Mouse (Mus musculus) layer of hippocampus, postnatal 14 days (tissue): ENCODE data around the gene Acmsd. TPM values are rescaled to one million over a fixed set of nuclear protein-coding genes. Genes with fewer than 3 reads are reported as not detected.

Experiments
- DNase-seq, 2 experiments: peaks; one replicate each; pipeline ENCODE4 v3.0.0; 2021 to 2022; ENCODE audit warnings: low spot score in 2 of 2, mixed read lengths in 1 of 2
- total RNA-seq, 2 experiments: library from RNA; stranded (reverse); gene quantifications; 2 replicates each; pipeline ENCODE4 v1.2.3; 2021

The Acmsd gene
- total RNA-seq, 2 experiments from 2014 or later, result not detected

DNA sequence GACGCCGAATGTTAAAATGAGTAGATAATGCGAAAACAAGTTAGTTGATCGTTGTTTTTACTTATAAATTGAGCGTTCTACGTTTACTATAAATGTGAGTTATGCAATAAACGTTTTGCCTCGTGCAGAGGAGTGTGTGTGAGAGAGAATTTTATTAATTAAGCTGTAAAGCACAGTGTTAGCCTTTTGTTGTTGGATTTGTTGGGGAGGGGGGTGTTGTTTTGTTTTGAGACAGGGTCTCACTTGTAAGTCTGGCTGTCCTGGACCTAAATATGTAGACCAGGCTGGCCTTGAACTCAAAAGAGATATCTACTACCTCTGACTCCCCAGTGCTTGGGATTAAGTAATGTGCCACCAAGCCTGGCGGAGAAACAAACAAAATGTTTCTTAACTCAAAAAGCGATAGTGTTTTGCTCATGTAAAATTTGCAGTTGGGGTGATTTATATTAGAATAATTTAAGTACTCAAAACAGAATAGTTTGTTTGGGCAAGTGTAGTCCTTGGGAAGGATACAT, 46.0 kb downstream of the Acmsd start:
- no peak for DNase-seq

DNA sequence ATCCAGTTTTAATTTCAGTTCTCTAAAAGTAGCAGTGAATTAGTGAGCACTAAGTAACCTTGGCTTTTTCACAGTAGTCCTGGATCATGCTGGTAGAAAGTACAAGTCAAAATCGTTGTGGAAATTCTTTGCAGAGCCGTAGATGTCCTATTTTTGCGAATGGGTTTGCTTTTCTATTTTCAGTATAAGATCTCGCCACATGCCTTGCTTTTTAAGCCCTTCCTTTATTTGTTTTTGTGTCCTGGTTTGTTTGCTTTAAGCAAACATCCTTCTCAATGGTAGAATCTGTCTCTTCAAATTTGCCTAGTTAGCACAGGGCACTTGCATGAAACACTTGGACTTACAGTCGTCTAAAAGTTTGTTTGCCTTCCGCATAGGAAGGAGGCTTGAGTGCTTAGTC, 47.0 kb downstream of the Acmsd start:
- DNase-seq, result no peak

DNA sequence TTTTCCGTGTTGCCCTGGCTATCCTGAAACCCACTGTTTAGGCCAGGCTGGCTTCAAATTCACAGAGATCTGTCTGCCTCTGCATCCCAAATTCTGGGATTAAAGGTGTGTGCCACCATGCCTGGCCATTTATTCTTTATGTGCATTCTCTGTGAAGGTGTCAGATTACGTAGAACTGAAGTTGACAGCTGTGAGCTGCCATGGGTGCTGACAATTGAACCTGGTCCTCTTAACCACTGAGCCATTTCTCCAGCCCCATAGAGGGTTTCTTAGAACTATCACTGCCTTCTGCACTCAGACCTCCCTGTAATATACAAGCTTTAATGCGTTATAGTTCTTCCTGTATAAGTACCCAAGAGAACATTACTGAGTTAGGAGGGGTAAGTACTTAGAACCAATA, 49.4 kb downstream of the Acmsd start:
- DNase-seq, result no peak

DNA sequence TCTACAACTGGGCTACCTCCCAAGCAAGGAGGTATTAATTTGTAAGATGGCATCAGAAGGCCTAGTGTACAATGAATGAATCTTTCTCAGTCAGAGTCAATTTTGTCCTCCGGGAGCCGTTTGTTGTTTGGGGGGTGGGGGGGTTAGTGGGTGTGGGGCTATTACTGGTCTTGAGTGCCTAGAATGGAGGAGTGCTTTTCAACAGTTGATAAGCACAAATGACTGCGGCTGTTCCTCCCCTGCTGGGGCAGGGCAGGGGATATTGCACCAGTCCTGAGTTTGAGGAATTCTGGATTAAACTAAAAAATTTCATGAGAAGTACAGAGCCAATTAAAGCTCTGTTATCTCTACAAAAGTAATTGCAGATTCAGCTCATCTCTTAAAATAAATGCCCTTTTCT, 50.9 kb downstream of the Acmsd start:
- DNase-seq, result no peak

DNA sequence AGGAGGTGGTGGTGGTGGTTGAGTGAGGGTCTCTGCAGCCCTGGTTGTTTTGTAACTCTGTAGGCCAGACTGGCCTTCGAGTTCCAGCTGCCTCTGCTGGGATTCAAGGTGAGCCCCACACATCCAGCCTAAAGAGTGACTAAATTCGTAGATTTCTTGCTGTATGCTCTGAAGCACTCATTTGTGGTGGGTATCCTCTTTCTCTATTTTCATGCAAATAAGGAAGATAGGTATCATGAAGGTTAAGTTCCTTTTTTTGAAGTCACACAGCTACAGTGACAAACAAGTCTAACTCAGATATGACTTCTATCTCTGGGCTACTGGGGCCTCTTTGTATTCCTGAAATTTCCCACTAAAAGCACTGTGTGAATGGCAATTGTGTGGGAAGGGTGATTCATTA, 51.6 kb downstream of the Acmsd start:
- DNase-seq, result no peak

DNA sequence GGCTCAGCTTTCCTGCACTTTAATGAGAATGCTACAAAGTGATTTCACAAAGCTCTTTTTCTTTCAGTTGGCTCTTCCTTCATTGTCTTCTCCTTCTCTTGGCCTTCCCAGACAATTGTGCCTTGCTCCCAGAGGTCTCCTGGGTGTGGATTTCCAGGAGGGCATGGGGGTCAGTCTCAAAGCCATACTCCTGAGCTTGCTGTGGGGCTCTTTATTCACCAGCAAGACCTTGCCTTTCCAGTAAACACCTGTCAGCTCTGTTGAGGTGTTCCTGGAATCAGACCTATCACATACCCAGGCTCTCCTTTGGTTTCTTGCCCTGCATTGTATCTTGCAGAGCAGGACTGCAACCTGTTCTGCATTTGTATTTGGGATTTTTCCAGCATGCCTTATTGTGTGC, 54.6 kb downstream of the Acmsd start:
- no peak for DNase-seq

DNA sequence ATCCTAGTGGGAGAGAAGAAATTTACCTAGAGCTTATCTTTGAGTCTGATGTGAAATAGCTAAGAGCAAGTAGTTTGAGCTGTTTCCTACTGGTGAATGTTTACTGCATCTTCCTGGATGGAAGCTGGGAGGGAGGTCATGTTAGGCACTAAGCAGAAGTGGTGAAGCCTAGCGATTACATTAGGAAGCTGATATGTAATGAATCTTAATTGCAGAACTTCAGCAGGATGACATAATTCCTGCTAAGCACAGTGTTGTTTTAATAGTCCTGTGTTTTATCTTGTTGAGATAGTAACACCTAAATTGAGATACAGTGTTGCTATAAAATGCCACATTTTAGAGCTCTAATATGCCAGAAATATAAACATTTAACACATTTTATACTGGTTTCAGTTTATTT, 56.7 kb downstream of the Acmsd start:
- DNase-seq, result no peak

DNA sequence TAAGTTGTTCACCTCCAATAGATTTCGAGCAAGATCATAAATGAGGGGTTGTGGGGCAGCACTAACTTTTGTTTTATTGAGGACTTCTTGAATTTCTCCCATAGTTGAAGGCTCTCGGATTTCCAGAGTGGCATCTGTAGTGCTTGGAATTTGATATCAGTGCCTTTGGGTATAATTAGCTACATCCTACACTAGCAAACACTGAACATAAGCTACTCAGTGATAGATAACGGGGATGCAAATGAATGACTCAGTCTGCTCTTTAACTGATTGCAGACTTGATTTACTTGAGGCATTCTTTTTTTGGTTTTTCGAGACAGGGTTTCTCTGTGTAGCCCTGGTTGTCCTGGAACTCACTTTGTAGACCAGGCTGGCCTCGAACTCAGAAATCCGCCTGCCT, 59.7 kb downstream of the Acmsd start:
- DNase-seq, result no peak

DNA sequence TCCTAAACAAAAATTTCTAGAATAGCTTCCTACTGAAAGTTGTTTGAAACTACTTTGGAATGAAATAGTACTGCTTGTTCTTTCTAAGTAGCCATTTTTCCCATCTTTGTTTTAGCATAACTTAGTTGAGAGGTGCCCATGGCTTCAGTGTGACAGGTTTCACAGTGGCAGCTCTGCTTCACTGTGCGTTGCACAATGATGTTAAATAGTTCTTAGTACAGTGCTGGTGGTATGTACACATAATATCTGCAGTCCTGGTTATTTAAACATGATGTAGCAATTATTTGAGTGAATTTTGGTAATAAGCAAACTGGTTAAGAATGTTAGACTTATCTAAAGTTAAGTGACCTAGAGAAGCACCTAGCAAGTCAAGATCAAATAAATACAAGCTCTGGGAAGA, 64.2 kb downstream of the Acmsd start:
- no peak for DNase-seq

DNA sequence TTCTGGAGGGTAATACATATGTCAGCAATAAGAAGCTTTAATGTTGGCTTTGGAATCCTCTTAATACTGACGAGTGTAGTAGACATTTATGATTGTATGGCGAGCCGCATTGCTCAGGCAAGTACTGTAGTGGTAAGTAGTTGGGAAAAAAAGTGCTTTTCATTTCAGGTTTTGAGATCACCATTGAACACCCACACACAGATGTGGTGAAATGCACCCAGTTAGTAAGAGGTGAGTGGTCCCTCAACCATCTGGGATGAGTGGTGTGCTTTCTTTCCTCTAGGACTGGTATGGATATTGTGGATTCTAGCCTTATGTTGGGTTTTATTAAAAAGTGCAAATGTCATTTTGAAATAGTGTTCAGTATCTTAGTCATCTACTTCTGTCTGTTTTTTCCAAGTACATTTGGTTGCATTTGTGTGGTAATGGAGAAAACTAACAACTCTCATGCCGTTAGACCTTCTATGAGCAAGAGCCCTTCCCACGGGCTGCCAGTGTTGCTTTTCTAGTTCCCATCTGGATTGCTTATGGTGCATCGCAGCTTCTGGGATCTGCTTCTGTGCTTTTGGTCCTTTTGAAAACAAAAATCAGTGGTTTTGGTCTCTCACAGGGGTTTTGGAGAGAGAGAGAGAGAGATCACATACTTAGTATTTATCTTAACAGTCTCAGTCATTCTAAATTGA, 66.0 kb downstream of the Acmsd start:
- DNase-seq, result peak in 1 of 2 experiments; percentile 33

DNA sequence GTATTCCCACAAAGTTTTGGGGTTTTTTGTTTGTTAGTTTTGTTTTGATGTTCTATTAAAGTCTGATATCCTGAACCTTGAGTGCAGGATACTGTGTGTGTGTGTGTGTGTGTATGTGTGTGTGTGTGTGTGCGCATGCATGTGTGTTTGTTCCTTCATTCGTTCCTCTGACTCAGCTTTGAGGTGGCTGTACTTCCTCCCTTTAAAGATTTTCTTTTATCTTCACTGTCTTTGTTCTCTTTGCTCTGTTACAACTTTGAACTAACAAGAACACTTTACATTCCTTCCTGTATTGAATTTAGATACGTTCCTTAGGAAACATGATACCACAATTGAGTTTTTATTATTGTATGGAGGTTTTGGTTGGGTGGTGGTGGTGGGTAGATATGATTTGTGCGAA, 67.1 kb downstream of the Acmsd start:
- DNase-seq, result no peak

DNA sequence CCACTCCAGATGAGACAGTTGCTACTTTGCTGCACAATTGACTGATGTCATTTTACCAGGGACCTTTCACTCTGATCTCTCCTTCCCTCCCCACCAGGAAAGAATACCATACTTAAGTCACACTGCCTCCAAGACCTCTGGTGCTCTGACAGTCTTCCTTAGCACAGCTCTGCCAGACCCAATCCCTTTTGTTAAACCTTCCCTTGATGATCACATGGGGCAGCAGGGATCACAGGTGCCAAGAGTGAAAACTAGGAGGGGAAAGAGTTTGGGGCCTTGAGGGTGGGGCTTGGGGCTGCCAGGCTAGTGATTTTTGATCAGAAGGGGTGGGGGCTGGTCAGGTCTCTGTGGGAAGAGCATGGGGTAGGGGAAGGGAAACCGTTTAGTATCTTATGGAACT, 67.5 kb downstream of the Acmsd start:
- no peak for DNase-seq

DNA sequence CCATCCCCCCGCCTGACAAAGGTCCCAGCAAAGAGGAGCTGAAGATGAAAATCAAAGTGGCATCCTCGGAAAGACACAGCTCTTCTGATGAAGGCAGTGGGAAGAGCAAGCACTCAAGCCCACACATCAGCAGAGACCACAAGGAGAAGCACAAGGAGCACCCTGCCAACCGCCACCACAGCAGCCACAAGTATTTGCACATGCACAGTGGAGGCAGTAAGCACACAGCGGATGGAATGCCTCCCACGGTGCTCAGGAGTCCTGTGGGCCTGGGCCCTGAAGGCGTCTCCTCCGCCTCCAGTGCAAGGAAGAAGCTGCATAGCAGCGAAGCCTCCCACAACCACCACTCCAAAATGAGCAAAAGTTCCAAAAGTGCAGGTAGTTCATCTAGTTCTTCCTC, 73.7 kb downstream of the Acmsd start:
- DNase-seq, result no peak

DNA sequence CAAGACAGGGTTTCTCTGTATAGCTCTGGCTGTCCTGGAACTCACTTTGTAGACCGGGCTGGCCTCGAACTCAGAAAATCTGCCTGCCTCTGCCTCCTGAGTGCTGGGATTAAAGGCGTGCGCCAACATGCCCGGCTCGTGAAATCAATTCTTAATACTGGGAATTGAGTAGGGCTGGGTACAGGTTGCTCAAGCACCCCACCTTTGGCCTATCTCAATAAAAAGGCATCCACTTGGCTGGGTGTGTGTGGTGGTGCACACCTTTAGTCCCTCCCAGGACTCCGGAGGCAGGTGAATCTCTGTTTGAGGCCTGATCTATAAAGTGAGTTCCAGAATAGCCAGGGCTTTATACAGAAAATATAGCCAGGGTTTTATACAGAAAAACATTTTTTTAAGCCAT, 79.5 kb downstream of the Acmsd start:
- no peak for DNase-seq

DNA sequence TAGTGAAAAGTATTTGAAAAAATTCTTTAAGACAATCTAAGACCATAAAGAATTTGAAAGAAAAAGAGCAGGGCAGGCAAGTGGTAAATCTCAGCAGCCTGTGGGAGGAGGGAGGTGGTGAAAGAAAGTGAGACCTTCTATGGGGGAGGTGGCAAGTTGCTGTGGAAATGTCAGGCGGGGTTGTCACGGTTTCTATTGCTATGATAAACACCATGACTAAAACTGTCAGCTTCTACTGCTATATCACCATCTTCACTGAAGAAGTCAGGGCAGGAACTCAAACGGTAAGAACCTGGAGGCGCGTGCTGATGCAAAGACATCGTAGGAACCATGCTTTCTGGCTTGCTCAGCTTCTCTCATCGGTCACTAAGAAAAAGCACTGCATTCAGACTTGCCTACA, 83.7 kb downstream of the Acmsd start:
- no peak for DNase-seq

DNA sequence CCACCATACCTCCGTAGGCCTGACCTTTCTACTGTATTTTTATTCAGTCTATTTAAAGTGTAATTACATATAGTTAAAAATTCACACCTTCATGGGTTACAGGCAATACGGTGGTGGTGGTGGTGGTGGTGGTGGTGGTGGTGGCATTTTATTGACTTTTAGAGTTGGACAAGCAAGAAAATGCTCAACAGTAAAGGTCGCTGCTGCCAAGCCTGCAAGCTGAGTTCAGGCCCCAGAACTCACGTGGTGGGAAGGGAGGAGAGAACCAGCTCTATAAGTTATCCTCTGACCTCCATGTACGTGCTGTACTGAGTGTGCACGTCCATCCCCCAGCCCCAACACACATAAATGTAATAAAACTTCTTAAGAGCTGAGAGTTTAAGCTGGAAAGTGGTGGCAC, 87.2 kb downstream of the Acmsd start:
- DNase-seq, result no peak

Other genes starting within 250 kb of the Acmsd start
- gene Tmem163, start 49.9 kb upstream of the Acmsd start, total RNA-seq, result 10 to 100 TPM; 25.0 to 34.6 TPM
- 10 to 100 TPM; 52.0 to 54.7 TPM for gene Ccnt2, start 44.8 kb downstream of the Acmsd start, total RNA-seq
- 1 to 10 TPM; 4.6 TPM for gene Map3k19, start 125.6 kb downstream of the Acmsd start, total RNA-seq
- gene Rab3gap1, start 139.4 kb downstream of the Acmsd start, total RNA-seq, result 10 to 100 TPM; 56.9 to 63.0 TPM